Mouse (Mus musculus): Measurements from ENCODE around the gene Thbs3.

Gene Thbs3

DNA sequence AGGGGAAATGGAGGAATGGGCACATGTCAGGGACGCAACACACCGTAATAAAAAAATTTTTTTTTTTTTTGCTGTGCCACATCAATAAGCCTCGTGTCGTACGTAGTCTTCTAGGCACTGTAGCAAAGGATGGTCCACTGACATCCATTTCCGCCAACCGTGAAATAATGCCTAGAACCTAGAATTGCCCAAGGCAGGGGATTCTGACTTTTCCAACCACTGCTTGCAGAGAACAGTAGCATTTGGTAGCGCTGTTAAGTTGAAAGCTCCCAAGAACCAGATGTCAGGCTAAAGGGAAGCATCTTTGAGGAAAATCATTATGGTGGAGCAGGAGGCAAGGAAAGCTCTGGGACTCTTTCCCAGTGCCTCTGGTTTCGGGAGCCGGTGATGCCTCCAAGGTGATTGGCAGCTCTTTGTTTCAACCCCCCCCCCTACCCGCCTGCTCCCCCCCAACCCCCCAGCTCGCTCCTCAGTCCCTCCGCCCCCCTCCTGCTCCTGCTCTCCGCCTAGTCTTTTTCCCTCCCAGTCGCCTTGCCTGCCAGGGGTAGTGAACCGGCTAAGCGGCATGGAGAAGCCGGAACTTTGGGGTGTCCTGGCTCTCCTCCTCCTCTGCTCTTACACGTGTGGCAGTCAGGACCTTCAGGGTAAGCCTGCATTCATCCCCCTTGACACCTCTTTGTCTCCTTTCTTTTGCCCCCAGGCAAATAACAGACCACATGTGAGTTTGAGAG lies at the start of gene Thbs3:
Thbs3 (plus strand) TSS at position 500 of the 731 bp plus-strand sequence.
- no peak for DNase-seq (ENCODE audit: low spot score)

DNA sequence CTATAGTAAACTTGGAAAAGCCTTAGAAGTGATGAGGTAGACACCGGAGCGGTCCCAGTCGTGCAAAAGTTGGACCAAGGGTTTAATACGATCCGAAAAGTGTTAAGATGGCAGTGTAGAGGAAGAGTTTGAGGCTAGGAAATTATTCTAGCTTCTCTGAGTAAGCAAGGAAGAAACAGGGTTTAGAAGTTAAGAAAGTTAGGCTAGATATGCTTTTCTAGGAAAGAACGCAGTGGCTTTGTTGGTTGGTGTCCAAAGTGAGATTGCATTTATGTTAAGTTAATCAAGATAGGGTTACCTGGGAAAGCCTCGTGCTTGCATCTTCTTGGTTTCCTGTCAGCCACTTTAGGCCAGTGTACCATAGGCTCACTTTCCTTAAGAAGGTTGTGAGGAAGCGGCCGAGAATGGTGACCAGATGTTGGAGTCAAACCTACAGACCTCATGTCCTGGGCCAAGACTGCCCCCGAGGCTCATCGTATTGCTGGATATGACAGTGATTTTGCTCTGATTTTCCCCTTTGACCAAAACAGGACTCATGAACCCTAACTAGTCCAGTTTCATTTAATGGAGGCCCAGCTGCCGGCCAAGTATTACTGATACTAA lies 49.6 kb upstream of the Thbs3 start:
- DNase-seq (ENCODE audit: low spot score): no peak

DNA sequence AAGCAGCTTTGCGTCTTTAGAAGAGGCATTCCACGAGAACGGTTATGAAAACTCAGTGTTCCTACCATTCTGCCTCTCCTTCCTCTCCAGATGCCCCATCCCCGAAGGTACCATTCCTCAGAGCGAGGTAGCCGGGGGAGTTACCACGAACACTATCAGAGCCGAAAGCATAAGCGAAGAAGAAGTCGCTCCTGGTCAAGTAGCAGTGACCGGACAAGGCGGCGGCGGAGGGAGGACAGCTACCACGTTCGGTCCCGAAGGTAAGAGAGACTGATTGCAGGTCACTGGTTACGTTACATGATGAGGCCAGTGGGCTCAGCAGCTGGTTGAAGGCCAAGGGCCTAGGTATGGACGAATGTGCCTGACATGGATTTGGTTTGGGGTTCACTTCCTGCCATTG lies 48.0 kb upstream of the Thbs3 start:
- DNase-seq (ENCODE audit: low spot score): no peak

DNA sequence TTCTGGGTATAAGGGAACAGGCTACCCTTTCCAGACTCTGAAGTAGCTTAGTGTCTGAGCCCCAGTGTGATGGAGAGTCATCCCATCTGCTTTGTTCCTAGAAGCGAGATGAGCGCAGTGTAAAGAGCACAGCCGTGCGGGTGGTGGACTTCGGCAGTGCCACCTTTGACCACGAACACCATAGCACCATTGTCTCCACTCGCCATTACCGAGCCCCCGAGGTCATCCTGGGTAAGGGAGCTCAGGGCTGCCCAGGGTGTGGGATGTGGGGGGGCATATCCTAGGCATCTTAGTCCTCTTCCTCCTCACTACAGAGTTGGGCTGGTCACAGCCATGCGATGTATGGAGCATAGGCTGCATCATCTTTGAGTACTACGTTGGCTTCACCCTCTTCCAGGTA lies 40.1 kb upstream of the Thbs3 start:
- no peak for DNase-seq (ENCODE audit: low spot score)

DNA sequence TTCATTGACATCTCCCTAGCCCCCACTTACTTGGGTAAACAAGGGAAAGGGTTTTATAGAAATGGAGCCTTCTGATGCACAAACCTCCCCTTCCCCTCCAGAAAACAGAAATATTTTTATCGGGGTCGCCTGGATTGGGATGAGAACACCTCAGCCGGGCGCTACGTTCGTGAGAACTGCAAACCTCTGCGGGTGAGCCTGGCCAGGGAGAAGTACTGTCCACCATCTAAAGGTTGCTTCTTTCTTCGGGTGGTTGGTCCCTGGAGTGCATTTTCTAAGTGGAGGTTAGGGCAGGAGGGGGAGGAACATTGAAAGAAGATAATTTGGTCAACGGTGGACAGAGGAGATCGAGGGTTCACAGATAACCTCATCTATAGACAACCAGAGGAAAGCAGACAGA lies 39.4 kb upstream of the Thbs3 start:
- no peak for DNase-seq (ENCODE audit: low spot score)

DNA sequence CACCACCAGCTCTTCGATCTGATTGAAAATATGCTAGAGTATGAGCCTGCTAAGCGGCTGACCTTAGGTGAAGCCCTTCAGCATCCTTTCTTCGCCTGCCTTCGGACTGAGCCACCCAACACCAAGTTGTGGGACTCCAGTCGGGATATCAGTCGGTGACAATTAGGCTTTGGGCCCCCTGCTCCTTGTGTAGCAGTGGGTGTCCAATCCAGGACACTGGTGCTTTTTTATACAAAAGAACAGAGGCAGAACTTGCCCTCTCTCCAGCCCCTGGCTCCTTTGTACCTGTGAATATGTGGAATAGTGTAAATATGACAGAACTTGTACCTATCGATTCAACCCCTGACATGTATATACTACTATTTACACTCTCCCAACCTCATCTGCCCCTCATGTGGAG lies 38.6 kb upstream of the Thbs3 start:
- DNase-seq (ENCODE audit: low spot score): no peak

DNA sequence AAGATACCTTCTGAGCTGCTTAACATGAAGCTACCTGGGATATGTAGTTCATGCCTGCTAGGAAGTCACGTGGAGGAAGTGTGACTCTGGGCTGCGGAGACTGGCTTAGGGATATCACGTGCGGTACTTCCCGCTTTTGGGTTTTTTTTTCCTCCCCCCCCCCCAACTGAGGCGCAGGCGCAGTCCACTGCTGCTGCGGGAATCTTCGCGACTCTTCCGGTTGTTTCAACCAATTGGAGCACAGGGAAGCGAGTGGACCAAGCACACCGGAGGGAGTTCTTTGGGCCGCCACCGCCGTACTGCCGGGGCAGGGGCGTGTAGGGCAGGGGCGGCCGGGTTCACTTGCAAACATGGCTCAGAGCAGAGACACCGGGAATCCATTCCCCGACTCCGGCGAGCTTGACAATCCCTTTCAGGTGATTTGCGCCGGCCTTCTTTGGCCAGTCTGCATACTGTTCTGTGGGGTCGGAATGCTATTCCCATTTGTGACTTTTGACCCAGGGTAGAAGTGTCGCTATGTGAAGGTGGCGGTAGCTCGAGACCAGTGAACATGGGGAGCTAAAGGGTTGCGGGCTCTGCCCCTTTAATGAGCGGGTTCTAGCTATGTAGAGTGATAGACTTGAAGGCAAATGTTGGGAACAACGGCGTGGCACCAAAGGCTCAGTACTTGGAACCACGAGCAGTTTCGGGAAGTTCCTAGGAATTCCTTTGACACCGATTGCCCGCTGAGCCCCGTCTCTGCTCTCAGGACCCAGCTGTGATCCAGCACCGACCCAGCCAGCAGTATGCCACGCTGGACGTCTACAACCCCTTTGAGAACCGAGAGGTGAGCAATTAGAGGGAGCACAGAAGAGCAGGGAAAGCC lies 37.5 kb upstream of the Thbs3 start, which contains the start of gene Scamp3:
Scamp3 (plus strand) TSS at position 232 of the 865 bp plus-strand sequence.
- peak; percentile 70 for DNase-seq (ENCODE audit: low spot score)

DNA sequence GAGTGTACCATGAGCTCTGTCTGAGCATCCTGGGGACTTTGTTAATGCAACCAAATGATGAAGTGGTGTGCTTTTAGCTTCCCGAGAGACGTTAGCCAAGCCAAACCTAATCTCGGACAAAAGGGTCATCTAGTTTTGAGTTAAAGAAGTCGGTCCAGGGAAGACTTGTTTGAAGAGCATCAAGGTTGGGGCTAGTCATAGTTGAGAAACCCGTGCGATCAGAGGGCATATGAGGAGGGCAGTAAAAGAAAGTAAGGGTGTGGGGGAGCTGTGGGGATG lies 36.9 kb upstream of the Thbs3 start:
- no peak for DNase-seq (ENCODE audit: low spot score)

DNA sequence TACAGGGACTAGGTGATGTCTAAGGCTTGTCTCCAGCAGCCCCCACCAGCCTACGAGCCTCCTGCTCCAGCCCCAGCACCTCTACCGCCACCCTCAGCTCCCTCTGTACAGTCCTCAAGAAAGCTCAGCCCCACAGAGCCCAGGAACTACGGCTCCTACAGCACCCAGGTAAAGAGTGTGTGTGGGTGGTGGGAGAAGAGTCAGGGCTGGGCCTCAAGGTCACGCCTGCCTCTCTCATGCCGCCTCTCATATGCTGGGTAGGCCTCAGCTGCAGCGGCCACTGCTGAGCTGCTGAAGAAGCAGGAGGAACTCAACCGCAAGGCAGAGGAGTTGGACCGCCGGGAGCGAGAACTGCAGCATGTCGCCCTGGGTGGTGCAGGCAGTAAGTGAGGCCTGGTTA lies 35.9 kb upstream of the Thbs3 start:
- DNase-seq (ENCODE audit: low spot score): no peak

DNA sequence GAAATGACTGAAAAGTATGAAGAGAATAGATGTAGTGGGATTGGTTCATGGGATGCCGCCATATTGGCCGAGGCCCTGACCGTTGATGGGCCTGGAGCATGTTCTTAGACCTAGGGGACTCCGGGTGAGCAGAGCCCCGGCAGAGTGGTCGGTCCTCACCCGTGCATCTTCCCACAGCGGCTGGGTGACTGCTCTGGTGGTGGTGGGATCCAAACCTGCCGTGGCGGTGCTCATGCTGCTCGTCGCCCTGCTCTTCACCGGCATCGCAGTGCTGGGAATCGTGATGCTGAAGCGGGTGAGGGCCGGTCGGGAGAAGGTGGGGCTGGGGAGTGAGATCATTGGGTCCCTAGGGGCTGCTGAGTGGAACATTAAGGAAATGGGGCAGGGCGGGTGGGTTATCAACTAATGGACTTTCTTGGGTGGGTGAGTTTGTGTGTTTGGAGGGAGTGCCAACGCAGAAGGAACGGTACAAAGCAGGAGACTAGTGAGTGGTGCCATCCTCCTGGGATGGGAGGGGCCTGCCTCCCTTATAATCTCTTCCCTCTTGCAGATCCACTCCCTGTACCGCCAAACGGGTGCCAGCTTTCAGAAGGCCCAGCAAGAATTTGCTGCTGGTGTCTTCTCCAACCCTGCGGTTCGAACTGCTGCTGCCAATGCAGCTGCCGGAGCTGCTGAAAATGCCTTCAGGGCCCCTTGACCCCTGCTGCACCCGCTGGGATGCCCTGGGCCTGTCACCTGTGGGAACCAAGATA lies 33.1 kb upstream of the Thbs3 start:
- DNase-seq (ENCODE audit: low spot score): no peak

DNA sequence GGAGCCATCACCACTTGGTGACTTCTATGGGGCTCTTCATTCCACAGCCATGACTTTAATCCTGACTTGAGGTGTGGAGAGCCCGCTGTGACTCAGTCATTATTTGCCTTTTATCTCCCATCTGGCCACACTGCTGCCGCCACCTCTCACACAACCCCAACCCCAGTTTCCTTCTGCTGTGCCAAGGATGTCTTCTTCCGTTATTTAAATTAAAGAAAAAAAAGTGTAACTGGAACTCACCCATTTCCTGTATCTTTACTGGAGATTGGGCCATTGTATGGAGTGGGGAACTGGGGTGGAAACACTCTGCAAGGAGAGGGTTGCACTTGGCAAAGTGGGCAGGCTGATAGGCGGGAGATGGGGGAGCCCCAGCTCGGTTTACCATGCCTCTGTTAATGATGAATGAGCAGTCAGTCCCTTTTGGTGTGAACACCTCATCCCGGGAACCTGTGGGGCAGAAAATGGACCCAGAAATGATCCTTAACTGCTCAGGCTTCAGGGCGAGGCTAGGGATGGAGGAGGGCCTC lies 32.4 kb upstream of the Thbs3 start:
- no peak for DNase-seq (ENCODE audit: low spot score)

DNA sequence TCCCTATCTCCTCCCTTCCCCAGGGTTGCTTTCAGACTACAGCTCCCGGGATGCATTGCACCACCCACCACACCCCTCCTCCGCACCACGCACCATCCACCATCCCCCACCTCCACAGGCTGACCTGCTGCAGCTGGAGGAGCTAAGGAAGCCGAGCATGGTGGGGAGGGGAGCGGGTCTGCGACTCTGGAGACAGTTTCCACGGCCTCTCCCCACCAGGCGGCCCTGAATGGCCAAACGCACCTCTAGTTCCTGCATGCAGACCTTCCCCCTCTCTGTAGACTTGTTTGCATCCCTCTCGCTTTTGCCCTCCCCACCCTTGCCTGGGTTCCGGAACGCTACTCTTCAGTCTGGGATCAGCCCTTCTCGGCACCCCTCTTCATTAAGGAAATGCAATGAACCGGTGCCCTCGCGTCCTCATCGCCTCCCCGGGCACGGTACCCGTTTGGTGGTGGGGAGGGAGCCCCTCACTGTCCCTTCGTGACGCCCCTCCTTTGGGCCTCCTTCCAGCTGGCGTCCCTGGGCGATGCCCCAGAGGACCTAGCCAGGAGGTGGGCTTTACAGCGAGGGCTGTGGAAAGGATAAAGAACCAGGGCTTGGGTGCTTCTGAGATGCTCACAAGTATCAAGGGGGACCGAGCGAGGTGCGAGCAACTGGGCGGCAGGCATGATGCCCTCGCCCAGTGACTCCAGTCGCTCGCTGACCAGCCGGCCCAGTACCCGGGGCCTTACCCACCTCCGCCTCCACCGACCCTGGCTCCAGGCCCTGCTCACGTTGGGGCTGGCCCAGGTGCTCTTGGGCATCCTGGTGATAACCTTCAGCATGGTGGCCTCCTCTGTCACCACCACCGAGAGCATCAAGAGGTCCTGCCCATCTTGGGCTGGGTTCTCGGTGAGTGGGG lies 31.7 kb upstream of the Thbs3 start, which contains the start of gene Fam189b:
Fam189b (plus strand) TSS at position 86 of the 901 bp plus-strand sequence.
- DNase-seq (ENCODE audit: low spot score): peak; percentile 69

DNA sequence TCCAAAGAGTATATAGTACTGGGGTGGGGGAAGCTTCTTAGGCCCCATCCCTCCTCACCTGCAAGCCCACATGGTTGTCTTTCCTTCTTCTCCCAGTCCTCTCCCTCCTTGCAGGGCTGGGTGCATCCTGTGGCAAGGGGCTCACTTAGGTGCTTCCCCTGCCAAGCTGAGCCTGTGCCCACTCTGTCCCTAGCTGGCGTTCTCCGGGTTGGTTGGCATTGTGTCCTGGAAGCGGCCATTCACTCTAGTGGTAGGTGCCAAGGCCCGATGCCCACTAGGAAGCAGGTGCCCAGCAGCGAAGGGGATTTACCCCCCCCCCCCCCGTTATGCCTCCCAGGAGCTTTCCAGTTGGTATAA lies 31.0 kb upstream of the Thbs3 start:
- DNase-seq (ENCODE audit: low spot score): no peak

DNA sequence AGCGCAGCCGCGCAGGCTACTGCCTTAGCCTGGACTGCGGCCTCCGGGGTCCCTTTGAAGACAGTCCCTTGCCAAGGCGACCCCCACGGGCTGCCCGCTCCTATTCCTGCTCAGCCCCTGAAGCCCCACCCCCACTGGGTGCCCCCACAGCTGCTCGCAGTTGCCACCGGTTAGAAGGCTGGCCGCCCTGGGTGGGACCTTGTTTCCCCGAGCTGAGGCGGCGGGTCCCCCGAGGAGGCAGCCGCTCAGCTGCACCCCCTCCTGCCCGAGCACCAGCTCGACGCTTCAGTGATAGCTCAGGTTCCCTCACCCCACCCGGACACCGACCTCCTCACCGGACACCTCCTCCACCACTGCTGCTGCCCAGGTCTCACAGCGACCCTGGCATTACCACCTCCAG lies 27.8 kb upstream of the Thbs3 start:
- no peak for DNase-seq (ENCODE audit: low spot score)

DNA sequence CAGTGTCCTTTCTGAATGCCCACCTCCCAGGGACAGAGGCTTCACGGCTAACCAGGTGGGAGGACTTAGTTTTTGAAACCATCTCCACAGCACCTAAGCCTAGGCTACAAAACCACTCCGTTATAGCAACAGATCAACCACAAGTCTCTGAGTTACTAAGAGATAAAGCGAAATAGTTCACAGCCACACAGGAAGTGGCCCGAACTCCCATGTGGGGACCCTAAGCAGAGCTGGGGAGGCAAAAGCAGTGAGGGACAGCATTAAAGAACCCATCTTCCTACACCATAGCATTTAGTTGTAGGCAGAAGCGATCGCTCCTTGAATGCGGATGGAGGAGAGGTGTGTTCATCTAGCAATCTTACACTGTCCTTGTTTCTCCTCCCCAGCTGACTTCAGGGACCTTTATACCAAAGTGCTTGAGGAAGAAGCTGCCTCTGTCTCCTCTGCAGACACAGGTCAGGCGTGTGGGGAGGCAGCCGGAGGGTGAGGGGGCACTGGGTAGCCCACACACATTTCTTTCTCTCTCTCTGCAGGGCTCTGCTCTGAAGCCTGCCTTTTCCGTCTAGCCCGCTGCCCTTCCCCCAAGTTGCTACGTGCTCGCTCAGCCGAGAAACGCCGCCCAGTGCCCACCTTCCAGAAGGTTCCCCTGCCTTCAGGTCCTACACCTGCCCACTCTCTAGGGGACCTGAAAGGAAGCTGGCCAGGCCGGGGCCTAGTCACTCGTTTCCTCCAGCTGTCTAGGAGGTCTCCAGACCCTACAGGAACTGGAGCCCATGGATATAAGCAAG lies 27.1 kb upstream of the Thbs3 start:
- no peak for DNase-seq (ENCODE audit: low spot score)

DNA sequence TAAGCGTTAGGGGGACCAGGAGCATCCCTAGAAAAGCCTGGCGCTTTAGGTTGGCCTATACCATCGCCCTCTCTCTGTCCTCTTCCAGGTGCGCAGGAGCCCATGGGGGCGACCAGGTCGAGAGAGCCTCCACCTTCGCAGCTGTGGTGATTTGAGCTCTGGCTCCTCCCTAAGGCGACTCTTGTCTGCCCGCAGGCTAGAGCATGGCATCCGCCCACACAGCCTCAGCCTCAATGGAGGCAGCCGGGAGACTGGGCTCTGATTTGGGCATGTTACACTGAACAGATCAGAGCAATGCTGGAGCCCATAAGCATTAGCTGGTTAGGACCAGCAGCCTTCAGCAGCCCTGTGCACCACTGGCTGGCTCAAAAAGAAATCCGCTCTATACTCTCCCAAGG lies 26.5 kb upstream of the Thbs3 start:
- DNase-seq (ENCODE audit: low spot score): no peak

DNA sequence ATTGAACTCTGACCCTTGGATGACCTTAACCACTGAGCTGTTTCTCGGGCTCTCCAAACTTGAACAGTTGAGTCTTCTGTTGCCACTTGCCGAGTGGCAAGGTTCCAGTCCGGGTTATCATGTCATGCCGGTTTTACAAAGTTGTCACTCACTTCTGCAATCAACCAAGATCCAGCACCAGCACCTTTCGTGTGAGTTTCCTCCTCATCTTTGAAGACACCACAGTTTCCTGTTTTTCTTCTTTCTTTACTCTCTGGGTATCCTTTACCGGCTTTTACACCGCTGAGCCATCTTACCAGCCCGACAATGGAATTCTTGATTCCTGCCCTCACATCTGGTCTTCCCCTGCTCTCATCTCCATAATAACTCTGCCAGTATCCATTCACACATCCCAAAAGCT lies 24.5 kb upstream of the Thbs3 start:
- no peak for DNase-seq (ENCODE audit: low spot score)

DNA sequence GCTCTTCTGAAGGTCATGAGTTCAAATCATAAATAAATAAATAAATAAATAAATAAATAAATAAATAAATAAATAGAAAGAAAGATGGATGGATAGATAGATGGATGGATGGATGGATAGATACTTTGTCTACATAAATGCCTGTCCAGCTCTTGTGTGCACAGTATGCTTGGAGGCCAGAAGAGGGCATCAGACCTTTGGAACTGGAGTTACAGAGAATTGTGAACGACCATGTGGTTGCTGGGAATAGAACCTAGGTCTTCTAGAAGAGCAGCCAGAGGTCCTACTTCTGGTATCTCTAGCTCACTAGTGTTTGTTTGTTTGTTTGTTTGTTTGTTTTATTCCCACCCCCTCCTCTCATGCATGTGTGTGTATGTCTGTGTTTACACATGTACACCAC lies 21.6 kb upstream of the Thbs3 start:
- DNase-seq (ENCODE audit: low spot score): no peak

DNA sequence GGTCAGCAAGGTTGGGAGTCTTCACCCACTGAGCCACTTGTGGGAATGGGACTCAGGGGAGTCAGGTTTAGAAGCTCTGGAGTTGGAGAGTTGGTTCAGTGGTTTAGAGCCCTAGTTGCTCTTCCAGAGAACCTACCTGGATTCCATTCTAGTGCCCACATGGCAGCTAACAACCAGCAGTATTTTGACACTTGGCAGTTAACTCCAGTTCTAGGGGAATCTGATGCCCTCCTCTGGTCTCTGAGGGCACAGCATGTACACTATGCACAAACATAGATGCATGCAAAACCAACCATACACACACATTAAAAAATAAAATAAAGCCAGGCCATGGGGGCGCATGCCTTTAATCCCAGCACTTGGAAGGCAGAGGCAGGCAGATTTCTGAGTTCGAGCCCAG lies 21.1 kb upstream of the Thbs3 start:
- DNase-seq (ENCODE audit: low spot score): no peak
